Comparison of ENCODE assay signal across 8 mouse cellular contexts in genomic region chr3:96904393-96904792, GRCm38 (mm10). TPM values are rescaled to one million over a fixed set of nuclear protein-coding genes. Genes with fewer than 3 reads are reported as not detected.
DNase-seq lines count a peak whose midpoint lies in the region; ATAC-seq lines count a peak whose summit lies in the region.

Gene Gja5 (plus strand): TSS chr3:96904693.

- intact Hi-C loops in left cerebral cortex, postnatal 36 days (cut with DNase I), result no loop called here

- no peaks in the 10 kb centered on the region for H3K36me3 ChIP-seq in kidney, embryonic 15.5 days
- H3K36me3 ChIP-seq in embryonic facial prominence, embryonic 15.5 days, result no peaks in the 10 kb centered on the region
- no peaks in the 10 kb centered on the region for H3K36me3 ChIP-seq in hindbrain, embryonic 13.5 days
- H3K36me3 ChIP-seq in midbrain, embryonic 16.5 days (ENCODE audit: control insufficient read depth, insufficient read depth, low read length), result no peaks in the 10 kb centered on the region

- no peak for DNase-seq in kidney, adult 18-20 months
- no peak for DNase-seq in cerebellum, postnatal 4 days (ENCODE audit: low spot score in 2 of 2)
- no peak for DNase-seq in left cerebral cortex, postnatal 36 days (ENCODE audit: low spot score in 2 of 2)
- no peak for DNase-seq in right cerebral cortex, adult 18-20 months

- H3K4me2 ChIP-seq in kidney, embryonic 15.5 days, result peak within 1 kb of the TSS; percentile 88
- H3K4me2 ChIP-seq in embryonic facial prominence, embryonic 15.5 days (replicated peaks), result peak within 1 kb of the TSS; percentile 57
- peak within 1 kb of the TSS; percentile 82 for H3K4me2 ChIP-seq in hindbrain, embryonic 13.5 days
- peak within 1 kb of the TSS; percentile 68 for H3K4me2 ChIP-seq in midbrain, embryonic 16.5 days (ENCODE audit: low read length)

- H3K4me1 ChIP-seq in kidney, embryonic 15.5 days, result peaks cover 13% of the 10 kb centered on the region
- H3K4me1 ChIP-seq in embryonic facial prominence, embryonic 15.5 days, result peaks cover 6% of the 10 kb centered on the region
- H3K4me1 ChIP-seq in hindbrain, embryonic 13.5 days (replicated peaks), result peaks cover 17% of the 10 kb centered on the region
- peaks cover 9% of the 10 kb centered on the region for H3K4me1 ChIP-seq in midbrain, embryonic 16.5 days (ENCODE audit: control insufficient read depth, insufficient read depth, low read length)

- no peaks in the 10 kb centered on the region for H3K9me3 ChIP-seq in kidney, embryonic 15.5 days (replicated peaks)
- H3K9me3 ChIP-seq in embryonic facial prominence, embryonic 15.5 days (replicated peaks), result no peaks in the 10 kb centered on the region
- H3K9me3 ChIP-seq in hindbrain, embryonic 13.5 days, result no peaks in the 10 kb centered on the region
- no peaks in the 10 kb centered on the region for H3K9me3 ChIP-seq in midbrain, embryonic 16.5 days (replicated peaks; ENCODE audit: control insufficient read depth, low read length, poor library complexity, severe bottlenecking)

- peaks cover 18% of the 10 kb centered on the region for H3K27me3 ChIP-seq in kidney, embryonic 15.5 days
- peaks cover 9% of the 10 kb centered on the region; the same call in 1 of the 2 replicates for H3K27me3 ChIP-seq in embryonic facial prominence, embryonic 15.5 days
- peaks cover 14% of the 10 kb centered on the region for H3K27me3 ChIP-seq in hindbrain, embryonic 13.5 days
- peaks cover 5% of the 10 kb centered on the region for H3K27me3 ChIP-seq in midbrain, embryonic 16.5 days (ENCODE audit: control insufficient read depth, insufficient read depth, low read depth, low read length)

- peak within 1 kb of the TSS; percentile 83 for H3K9ac ChIP-seq in kidney, embryonic 15.5 days
- H3K9ac ChIP-seq in embryonic facial prominence, embryonic 15.5 days, result peak within 1 kb of the TSS; percentile 56
- H3K9ac ChIP-seq in hindbrain, embryonic 13.5 days, result peak within 1 kb of the TSS; percentile 96
- H3K9ac ChIP-seq in midbrain, embryonic 16.5 days (ENCODE audit: low read depth, low read length), result peak within 1 kb of the TSS; percentile 99

- no peak for ATAC-seq in kidney, embryonic 15.5 days (replicated peaks; ENCODE audit: low FRiP score)
- no peak for ATAC-seq in embryonic facial prominence, embryonic 15.5 days (ENCODE audit: insufficient number of reproducible peaks, low FRiP score, low TSS enrichment, low read depth)
- ATAC-seq in hindbrain, embryonic 13.5 days (ENCODE audit: low FRiP score), result no peak; the same call in 1 of the 2 replicates
- peak; percentile 25 for ATAC-seq in midbrain, embryonic 16.5 days

- peak within 1 kb of the TSS; percentile 94 for H3K4me3 ChIP-seq in kidney, embryonic 15.5 days (replicated peaks)
- peak within 1 kb of the TSS; percentile 62 for H3K4me3 ChIP-seq in embryonic facial prominence, embryonic 15.5 days (replicated peaks)
- H3K4me3 ChIP-seq in hindbrain, embryonic 13.5 days, result peak within 1 kb of the TSS; percentile 100
- peak within 1 kb of the TSS; percentile 97 for H3K4me3 ChIP-seq in midbrain, embryonic 16.5 days (ENCODE audit: low read depth, low read length)

- 0 out of 2 replicates have a peak within 1 kb of the TSS, but pooled peaks have one; percentile 38 for H3K27ac ChIP-seq in kidney, embryonic 15.5 days
- no peak within 1 kb of the TSS for H3K27ac ChIP-seq in embryonic facial prominence, embryonic 15.5 days (replicated peaks)
- H3K27ac ChIP-seq in hindbrain, embryonic 13.5 days, result peak within 1 kb of the TSS; percentile 64
- peak within 1 kb of the TSS; percentile 73 for H3K27ac ChIP-seq in midbrain, embryonic 16.5 days (ENCODE audit: low read length)

- 15% methylated on average over 14 of the region's 14 CpGs for WGBS in kidney, embryonic 15.5 days
- 12% methylated on average over 14 of the region's 14 CpGs for WGBS in embryonic facial prominence, embryonic 15.5 days
- WGBS in hindbrain, embryonic 13.5 days, result 14% methylated on average over 14 of the region's 14 CpGs
- WGBS in midbrain, embryonic 16.5 days, result 18% methylated on average over 14 of the region's 14 CpGs

RNA-seq across cellular contexts. Expression of gene Gja5, which starts in this region (rescaled TPM):
- polyA plus RNA-seq in kidney, embryonic 15.5 days (2015; fragmentation: Nextera tagmentation; extraction: Ambion mirVana), result 24.3 and 25.1 TPM in 2 replicates
- 20.2 and 23.9 TPM in 2 replicates for polyA plus RNA-seq in embryonic facial prominence, embryonic 15.5 days (2015; fragmentation: Nextera tagmentation; extraction: Ambion mirVana)
- polyA plus RNA-seq in hindbrain, embryonic 13.5 days (2015; fragmentation: Nextera tagmentation; extraction: Ambion mirVana), result 3.7 and 4.8 TPM in 2 replicates
- polyA plus RNA-seq in midbrain, embryonic 16.5 days (2015; fragmentation: Nextera tagmentation; extraction: Ambion mirVana), result 2.0 and 2.4 TPM in 2 replicates
- 1 to 10 TPM in 1 of 2 experiments, under 1 TPM in 1; 0.84 to 2.0 TPM for total RNA-seq in left cerebral cortex, postnatal 36 days (2021)
